Mouse (Mus musculus) neural tube, embryonic 11.5 days (tissue): ENCODE measurements at regions not wholly inside any gene's neighbourhood (a gene's known extent, or its start where the extent isn't known, plus 50 kb on each side); places are given as distances from the start of the nearest gene placed in this dataset.

Source experiments
- ATAC-seq: fragments of 200-750 bp; cut with Nextera tagmentation; 2 replicates; pipeline ENCODE4 v1.8.0; 2017; ENCODE audit warnings: moderate number of reproducible peaks, mild to moderate bottlenecking, moderate TSS enrichment, moderate library complexity; ENCODE audit not compliant: insufficient read depth, low FRiP score, low TSS enrichment
- DNase-seq: peaks from one replicate; pipeline ENCODE4 v3.0.0-alpha.2; 2015; ENCODE audit warnings: low spot score
- H3K27ac ChIP-seq: fragments of 300-500 bp; sonication (generic); 2 replicates; pipeline ENCODE4 v1.5.1; 2014; ENCODE audit warnings: low read depth, mild to moderate bottlenecking, low read length
- H3K27me3 ChIP-seq: fragments of 300-500 bp; sonication (generic); 2 replicates; pipeline ENCODE4 v1.6.1; 2014; ENCODE audit warnings: mild to moderate bottlenecking, low read length, mixed read lengths; ENCODE audit not compliant: control insufficient read depth, insufficient read depth
- H3K36me3 ChIP-seq: fragments of 300-500 bp; sonication (generic); 2 replicates; pipeline ENCODE4 v1.6.1; 2014; ENCODE audit warnings: mild to moderate bottlenecking, low read length, moderate library complexity, mixed read lengths; ENCODE audit not compliant: control insufficient read depth, insufficient read depth
- H3K4me1 ChIP-seq: fragments of 300-500 bp; sonication (generic); 2 replicates; pipeline ENCODE4 v1.6.1; 2014; ENCODE audit warnings: low read length, mixed read lengths; ENCODE audit not compliant: control insufficient read depth, insufficient read depth
- H3K4me2 ChIP-seq: fragments of 300-500 bp; sonication (generic); 2 replicates; pipeline ENCODE4 v1.6.1; 2014; ENCODE audit warnings: low read depth, mild to moderate bottlenecking, moderate library complexity
- H3K4me3 ChIP-seq: fragments of 300-500 bp; sonication (generic); 2 replicates; pipeline ENCODE4 v1.5.1; 2014; ENCODE audit warnings: low read depth, low read length
- H3K9ac ChIP-seq: fragments of 300-500 bp; sonication (generic); 2 replicates; pipeline ENCODE4 v1.6.1; 2014; ENCODE audit warnings: mild to moderate bottlenecking, low read length
- H3K9me3 ChIP-seq: fragments of 300-500 bp; sonication (generic); 2 replicates; pipeline ENCODE4 v1.6.1; 2016; ENCODE audit warnings: low read length; ENCODE audit not compliant: control insufficient read depth
- WGBS: fragments of 180-500 bp; shearing (Covaris S2); extraction: QIAGEN DNeasy Blood & Tissue Kit; methylation state at CpG from one replicate; pipeline ENCODE4 v1.1.7; 2014; 5-methylcytosine and 5-hydroxymethylcytosine counted together

DNA sequence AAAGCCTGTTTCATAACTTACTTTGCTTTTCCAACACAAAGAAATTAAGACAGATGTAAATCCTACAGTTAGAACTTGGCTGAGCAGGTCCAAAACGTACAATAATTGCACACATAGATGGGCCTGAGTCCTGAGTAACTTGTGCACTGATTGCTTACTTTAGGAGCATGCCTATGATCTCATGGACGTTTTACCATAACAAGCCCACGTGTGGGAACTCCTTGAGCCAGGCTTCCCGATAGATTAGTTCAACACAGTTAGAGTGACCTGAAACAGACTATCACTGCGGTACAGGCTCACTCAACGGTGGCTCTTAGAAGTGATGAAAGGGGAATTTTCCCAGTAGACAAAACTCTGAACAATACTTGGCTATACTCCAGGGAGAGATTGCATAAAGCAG, 193.9 kb upstream of the Tank start:
- Histone ChIP-seq H3K9me3 (no peaks in the 10 kb centered on the region), H3K27me3 (no peaks in the 10 kb centered on the region), H3K9ac (no peak overlapping the region), H3K36me3 (no peaks in the 10 kb centered on the region), H3K4me2 (no peak overlapping the region), H3K4me3 (no peak overlapping the region), H3K4me1 (no peaks in the 10 kb centered on the region), H3K27ac (no peak overlapping the region)
- ATAC-seq (no peak), DNase-seq (no peak)
- WGBS, result 85% methylated on average over 6 of the region's 6 CpGs

DNA sequence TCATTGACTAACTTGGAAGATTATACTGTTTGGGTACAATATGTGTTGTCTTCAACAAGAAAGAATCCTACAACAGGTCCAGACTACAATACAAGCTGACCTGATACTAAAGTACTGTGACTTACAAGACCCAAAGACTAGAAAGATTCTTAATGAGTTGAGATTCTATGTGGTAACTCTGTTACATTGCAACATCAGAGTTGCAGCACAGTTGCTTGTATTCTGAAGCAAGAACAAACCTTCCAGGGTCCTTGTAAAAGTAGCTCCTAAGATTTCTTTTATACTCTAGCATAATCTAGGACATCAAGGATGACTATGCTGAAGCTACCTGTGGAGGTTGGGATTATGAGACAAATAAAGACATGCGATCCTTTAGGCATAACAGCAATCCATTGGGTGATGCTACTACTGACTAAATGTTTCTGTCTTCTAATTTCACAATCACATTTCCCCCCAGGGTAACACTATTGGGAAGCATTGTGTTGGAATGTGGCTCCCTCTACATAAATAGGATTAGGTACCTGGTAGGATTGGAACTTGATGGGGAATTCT, 194.6 kb upstream of the Tank start:
- Histone ChIP-seq H3K27ac (no peak overlapping the region), H3K4me2 (no peak overlapping the region), H3K36me3 (no peaks in the 10 kb centered on the region), H3K9ac (no peak overlapping the region), H3K27me3 (no peaks in the 10 kb centered on the region), H3K4me3 (no peak overlapping the region), H3K9me3 (no peaks in the 10 kb centered on the region), H3K4me1 (no peaks in the 10 kb centered on the region)
- ATAC-seq (no peak), DNase-seq (no peak)
- WGBS, result 94% methylated on average over 1 of the region's 1 CpGs

DNA sequence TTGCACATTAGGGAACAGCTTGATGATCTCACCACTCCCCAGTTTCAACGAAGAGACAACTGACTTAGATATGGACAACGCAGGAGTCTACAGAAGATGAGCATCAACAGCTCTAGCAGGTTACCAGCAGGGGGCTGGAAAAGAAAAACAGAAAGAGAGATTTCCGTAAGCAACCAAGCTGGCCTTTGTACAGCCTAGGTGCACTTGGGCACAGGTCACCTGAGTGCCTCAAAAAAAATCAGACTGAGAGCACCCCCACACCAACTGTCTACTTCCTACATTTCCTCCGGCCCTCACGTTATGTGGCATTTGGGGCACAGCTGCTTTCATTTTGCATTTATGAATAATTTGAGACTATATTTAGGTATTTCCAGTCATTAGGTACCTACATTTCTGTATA, 199.3 kb upstream of the Tank start:
- 80% methylated on average over 5 of the region's 5 CpGs for WGBS
- Histone ChIP-seq H3K27me3 (no peaks in the 10 kb centered on the region), H3K36me3 (no peaks in the 10 kb centered on the region), H3K9ac (no peak overlapping the region), H3K27ac (no peak overlapping the region), H3K4me1 (no peaks in the 10 kb centered on the region), H3K9me3 (no peaks in the 10 kb centered on the region), H3K4me2 (no peak overlapping the region), H3K4me3 (no peak overlapping the region)
- DNase-seq, result no peak
- no peak for ATAC-seq

DNA sequence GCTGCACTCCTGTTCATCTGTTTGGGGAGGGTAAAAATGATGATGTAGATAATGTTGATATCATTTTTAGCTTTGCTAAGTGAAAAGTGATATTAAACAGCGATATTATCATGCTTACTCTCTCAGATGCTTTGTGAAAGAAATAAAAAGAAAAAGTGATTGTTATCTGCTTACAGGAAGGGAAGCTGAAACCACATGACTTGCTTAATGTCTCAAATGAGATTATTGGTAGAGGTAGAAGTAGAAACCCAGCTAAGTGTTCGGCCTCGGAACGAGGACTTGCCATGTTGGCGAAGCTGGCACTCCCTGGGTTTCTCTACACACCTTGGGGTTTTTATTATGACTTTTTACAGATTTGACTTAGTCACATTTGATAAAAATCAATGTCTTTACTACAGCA, 200.1 kb upstream of the Tank start:
- 94% methylated on average over 5 of the region's 5 CpGs for WGBS
- DNase-seq (no peak), ATAC-seq (no peak)
- no peaks in the 10 kb centered on the region for H3K4me1 ChIP-seq
- H3K36me3 ChIP-seq, result no peaks in the 10 kb centered on the region
- no peak overlapping the region for H3K9ac ChIP-seq
- no peak overlapping the region for H3K4me2 ChIP-seq
- H3K4me3 ChIP-seq, result no peak overlapping the region
- no peaks in the 10 kb centered on the region for H3K27me3 ChIP-seq
- no peak overlapping the region for H3K27ac ChIP-seq
- H3K9me3 ChIP-seq, result no peaks in the 10 kb centered on the region

DNA sequence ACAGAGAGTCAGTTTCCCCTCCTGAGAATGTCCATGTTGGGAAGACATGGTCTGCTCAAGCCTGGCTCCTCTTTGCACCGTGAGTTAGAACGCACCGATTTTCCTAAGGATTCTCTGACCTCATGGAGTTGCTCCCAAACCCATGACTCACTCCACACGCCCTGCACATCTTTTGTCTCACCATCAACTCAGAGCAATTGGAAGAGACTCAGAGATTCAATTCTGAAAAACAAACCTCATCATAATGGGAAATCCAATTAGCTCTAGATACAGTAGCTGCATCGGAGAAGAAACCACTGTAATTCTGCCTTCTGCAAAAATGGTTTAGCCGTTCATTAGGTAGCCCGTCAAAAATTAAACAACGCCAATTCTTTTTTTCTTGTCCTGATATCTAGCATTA, 200.6 kb upstream of the Tank start:
- Histone ChIP-seq H3K27me3 (no peaks in the 10 kb centered on the region), H3K4me1 (no peaks in the 10 kb centered on the region), H3K9me3 (no peaks in the 10 kb centered on the region), H3K4me3 (no peak overlapping the region), H3K9ac (no peak overlapping the region), H3K4me2 (no peak overlapping the region), H3K27ac (no peak overlapping the region), H3K36me3 (no peaks in the 10 kb centered on the region)
- ATAC-seq (no peak), DNase-seq (no peak)
- WGBS, result 95% methylated on average over 8 of the region's 8 CpGs

DNA sequence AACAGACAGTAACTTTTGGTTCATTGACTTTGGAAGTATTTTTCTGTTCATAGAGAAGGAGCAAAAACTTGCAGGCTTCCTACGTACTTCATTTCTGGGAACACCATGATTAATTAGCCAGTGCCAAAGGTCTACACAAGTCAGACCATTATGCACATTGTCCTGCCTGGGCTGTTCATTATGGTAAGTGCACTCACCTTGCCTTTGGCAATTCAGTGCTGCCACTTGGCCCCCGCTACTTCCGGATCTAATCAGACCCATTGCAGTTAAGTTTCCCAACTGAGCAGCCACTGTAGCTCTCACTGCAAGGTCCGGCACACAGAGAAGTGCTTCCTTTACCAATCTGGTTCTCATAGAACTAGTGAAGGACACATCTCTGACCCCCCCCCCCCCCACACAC, 215.8 kb upstream of the Tank start:
- no peak overlapping the region for H3K4me3 ChIP-seq
- ATAC-seq, result no peak
- H3K4me2 ChIP-seq, result no peak overlapping the region
- no peaks in the 10 kb centered on the region for H3K4me1 ChIP-seq
- no peak for DNase-seq
- H3K9ac ChIP-seq, result no peak overlapping the region
- H3K36me3 ChIP-seq, result no peaks in the 10 kb centered on the region
- H3K27ac ChIP-seq, result no peak overlapping the region
- 72% methylated on average over 4 of the region's 4 CpGs for WGBS
- H3K27me3 ChIP-seq, result no peaks in the 10 kb centered on the region
- no peaks in the 10 kb centered on the region for H3K9me3 ChIP-seq

DNA sequence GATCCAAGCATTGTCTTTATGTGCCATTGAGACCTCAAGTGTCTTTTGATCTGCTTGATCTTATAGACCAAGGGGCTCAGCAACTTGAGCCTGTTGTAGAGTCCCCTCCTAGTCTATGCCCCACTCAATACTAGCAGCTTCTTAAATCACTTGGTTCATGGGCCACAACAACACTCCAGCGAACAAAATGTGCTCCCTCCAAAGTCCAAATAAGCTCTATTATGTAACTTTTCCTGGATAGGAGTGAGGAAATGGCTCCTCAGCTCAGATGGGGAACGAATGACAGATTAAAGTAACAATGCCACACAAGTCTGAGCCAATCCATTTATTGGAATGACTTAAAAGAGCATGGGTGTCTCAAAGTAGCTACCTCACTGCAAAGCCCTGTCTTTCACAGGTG, 217.0 kb upstream of the Tank start:
- Histone ChIP-seq H3K27me3 (no peaks in the 10 kb centered on the region), H3K4me1 (no peaks in the 10 kb centered on the region), H3K9me3 (no peaks in the 10 kb centered on the region), H3K4me3 (no peak overlapping the region), H3K9ac (no peak overlapping the region), H3K4me2 (no peak overlapping the region), H3K36me3 (no peaks in the 10 kb centered on the region), H3K27ac (no peak overlapping the region)
- 87% methylated on average over 2 of the region's 2 CpGs for WGBS
- no peak for ATAC-seq
- DNase-seq, result no peak

DNA sequence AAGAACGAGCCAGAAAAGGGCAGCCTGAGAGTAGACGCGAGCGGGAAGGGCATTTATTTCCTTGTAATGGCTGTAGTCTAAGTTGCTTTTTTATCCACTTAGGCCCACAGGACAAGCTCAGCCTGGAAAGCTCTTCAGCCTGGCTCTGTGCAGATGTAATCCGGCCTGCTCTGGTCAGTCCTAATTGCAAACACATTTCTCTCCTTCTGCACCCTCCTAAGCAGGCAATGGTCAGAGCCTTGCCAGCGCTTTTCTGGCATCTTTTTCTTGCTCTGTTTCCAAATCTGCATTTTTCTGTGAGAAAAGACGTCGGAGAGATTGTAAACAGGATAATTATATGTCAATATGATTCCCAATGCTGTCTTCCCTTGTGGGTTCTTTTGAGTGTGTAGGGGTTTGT, 224.3 kb upstream of the Tank start:
- Histone ChIP-seq H3K4me1 (no peaks in the 10 kb centered on the region), H3K27ac (no peak overlapping the region), H3K9me3 (no peaks in the 10 kb centered on the region), H3K9ac (no peak overlapping the region), H3K36me3 (no peaks in the 10 kb centered on the region), H3K4me2 (no peak overlapping the region), H3K4me3 (no peak overlapping the region), H3K27me3 (no peaks in the 10 kb centered on the region)
- ATAC-seq, result no peak
- DNase-seq, result no peak
- 62% methylated on average over 8 of the region's 8 CpGs for WGBS

DNA sequence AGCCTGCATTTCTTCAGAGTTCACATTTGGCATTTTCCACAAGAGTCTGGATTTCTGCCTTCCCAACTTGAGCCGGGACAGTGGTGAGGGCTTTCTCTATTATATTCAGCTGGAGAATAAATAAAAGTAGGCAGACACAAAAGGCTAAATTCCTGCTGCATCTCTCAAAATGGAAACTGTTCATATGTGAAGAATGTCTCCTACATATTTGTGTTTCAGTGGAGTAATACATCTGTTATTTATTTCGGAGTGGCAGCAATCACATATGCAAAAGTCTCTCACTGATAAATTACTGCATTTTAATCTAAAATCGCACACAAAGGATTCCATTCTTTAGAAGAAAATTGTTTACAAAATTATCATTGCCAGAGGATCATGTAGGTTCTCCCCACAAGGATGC, 230.9 kb upstream of the Tank start:
- Histone ChIP-seq H3K27me3 (no peaks in the 10 kb centered on the region), H3K9me3 (no peaks in the 10 kb centered on the region), H3K4me3 (no peak overlapping the region), H3K27ac (no peak overlapping the region), H3K9ac (no peak overlapping the region), H3K4me1 (no peaks in the 10 kb centered on the region), H3K36me3 (no peaks in the 10 kb centered on the region), H3K4me2 (no peak overlapping the region)
- 89% methylated on average over 3 of the region's 3 CpGs for WGBS
- DNase-seq, result no peak
- ATAC-seq, result no peak
